Mouse (Mus musculus) testis, adult 10 weeks (tissue): ENCODE measurements around the gene Tspear. TPM values are rescaled to one million over a fixed set of nuclear protein-coding genes. Genes with fewer than 3 reads are reported as not detected.

ENCODE experiments used
- polyA plus RNA-seq: library from polyadenylated mRNA; stranded (reverse); fragments of 350-450 nt; fragmentation: Illumina TruSeq; extraction: RNeasy Lipid Tissue Mini Kit (QIAGEN cat#74804); gene quantifications from one replicate; pipeline ENCODE4 v1.2.3, GENCODE M21; 2014; ENCODE audit warnings: low read depth, low replicate concordance

Tspear gene
- polyA plus RNA-seq, 1 experiment from 2014 or later = not detected

GRCm38 (mm10) chr10:77846503-77846902 is 160.1 kb downstream of the Tspear start, which contains the start of gene Gm36176:
Gene Gm36176 (plus strand): TSS chr10:77846803.

GRCm38 (mm10) chr10:77852559-77852958 is 166.2 kb downstream of the Tspear start, which contains the start of gene Gm10318:
Gene Gm10318 (plus strand): TSS chr10:77852859.

GRCm38 (mm10) chr10:77861675-77862074 is 175.3 kb downstream of the Tspear start, which contains the start of gene Gm3285:
Gene Gm3285 (plus strand): TSS chr10:77861975.

GRCm38 (mm10) chr10:77902211-77902893 is 216.0 kb downstream of the Tspear start, which contains the start of gene Lrrc3:
Gene Lrrc3 (minus strand): TSS chr10:77902536.

Other genes with a start within 250 kb of the Tspear start
- gene Fam207a, start 170.8 kb upstream of the Tspear start, polyA plus RNA-seq = 0.78 TPM
- 0.36 TPM for gene Itgb2, start 156.3 kb upstream of the Tspear start, polyA plus RNA-seq
- 53.7 TPM for gene Pttg1ip, start 104.8 kb upstream of the Tspear start, polyA plus RNA-seq
- gene Sumo3, start 80.5 kb upstream of the Tspear start, polyA plus RNA-seq = 32.2 TPM
- 10.3 TPM for gene Gm49325, start 80.4 kb upstream of the Tspear start, polyA plus RNA-seq
- gene Ube2g2, start 64.3 kb upstream of the Tspear start, polyA plus RNA-seq = 19.1 TPM
- gene Gm19402, start 4.2 kb downstream of the Tspear start, polyA plus RNA-seq = not detected
- not detected for gene Gm9508, start 10.7 kb downstream of the Tspear start, polyA plus RNA-seq
- gene Gm10272, start 20.1 kb downstream of the Tspear start, polyA plus RNA-seq = not detected
- not detected for gene Gm10024, start 24.9 kb downstream of the Tspear start, polyA plus RNA-seq
- gene Gm10142, start 29.2 kb downstream of the Tspear start, polyA plus RNA-seq = not detected
- not detected for gene Krtap12-1, start 34.0 kb downstream of the Tspear start, polyA plus RNA-seq
- gene Gm10100, start 39.9 kb downstream of the Tspear start, polyA plus RNA-seq = not detected
- gene Gm18596, start 56.1 kb downstream of the Tspear start, polyA plus RNA-seq = not detected
- gene Gm9736, start 64.8 kb downstream of the Tspear start, polyA plus RNA-seq = not detected
- not detected for gene Gm3233, start 73.1 kb downstream of the Tspear start, polyA plus RNA-seq
- gene Gm3238, start 84.8 kb downstream of the Tspear start, polyA plus RNA-seq = not detected
- gene Gm7138, start 90.4 kb downstream of the Tspear start, polyA plus RNA-seq = not detected
- not detected for gene Gm3250, start 96.0 kb downstream of the Tspear start, polyA plus RNA-seq
- not detected for gene Gm7137, start 101.6 kb downstream of the Tspear start, polyA plus RNA-seq
- not detected for gene Gm9639, start 108.5 kb downstream of the Tspear start, polyA plus RNA-seq
- gene Gm19668, start 112.6 kb downstream of the Tspear start, polyA plus RNA-seq = not detected
- not detected for gene Gm9507, start 125.3 kb downstream of the Tspear start, polyA plus RNA-seq
- gene Gm2696, start 128.1 kb downstream of the Tspear start, polyA plus RNA-seq = not detected
- not detected for gene Krtap10-4, start 140.5 kb downstream of the Tspear start, polyA plus RNA-seq
- gene Krtap10-10, start 149.4 kb downstream of the Tspear start, polyA plus RNA-seq = not detected
- gene Gm36176, start 160.2 kb downstream of the Tspear start, polyA plus RNA-seq = not detected
- not detected for gene Gm10318, start 166.3 kb downstream of the Tspear start, polyA plus RNA-seq
- not detected for gene Gm3285, start 175.4 kb downstream of the Tspear start, polyA plus RNA-seq
- 0.15 TPM for gene Lrrc3, start 216.0 kb downstream of the Tspear start, polyA plus RNA-seq